Mouse (Mus musculus): ENCODE measurements around the gene Prss2. TPM values are rescaled to one million over a fixed set of nuclear protein-coding genes. Genes with fewer than 3 reads are reported as not detected.

The Prss2 gene
- polyA plus RNA-seq, 1 experiment, result 13.8 TPM

GRCm38 (mm10) chr6:41554295-41555169 is 32.9 kb downstream of the Prss2 start:
- DNase-seq, result peak; percentile 91
- H3K4me1 ChIP-seq (replicated peaks; ENCODE audit: control insufficient read depth, insufficient read depth, low read length), result peaks cover 5% of the 10 kb centered on the region
- H3K27ac ChIP-seq (ENCODE audit: control insufficient read depth, insufficient read depth, low read length), result peak overlapping the region; percentile 93
- H3K4me3 ChIP-seq (ENCODE audit: control insufficient read depth, insufficient read depth, low read length), result no peak overlapping the region
- H3K36me3 ChIP-seq (ENCODE audit: control insufficient read depth, insufficient read depth, low read length), result no peaks in the 10 kb centered on the region; the same call in 1 of the 2 replicates
- no peaks in the 10 kb centered on the region for H3K27me3 ChIP-seq (ENCODE audit: control insufficient read depth, insufficient read depth, low read length)
- TF ChIP-seq POLR2A (IDR thresholded peaks at IDR 0.05; ENCODE audit: control insufficient read depth, extremely low read depth, insufficient read depth, low read length, poor library complexity) (no peak), CTCF (IDR thresholded peaks at IDR 0.05; ENCODE audit: borderline replicate concordance, control insufficient read depth, extremely low read depth, insufficient read depth, low read length, poor library complexity) (no peak)
- 6% methylated on average over 7 of the region's 7 CpGs for WGBS

- no peak for TF ChIP-seq POLR2A (IDR thresholded peaks at IDR 0.05; ENCODE audit: control insufficient read depth, extremely low read depth, insufficient read depth, low read length, poor library complexity)
- no peak for TF ChIP-seq CTCF (IDR thresholded peaks at IDR 0.05; ENCODE audit: borderline replicate concordance, control insufficient read depth, extremely low read depth, insufficient read depth, low read length, poor library complexity)
- Histone ChIP-seq H3K4me1 (replicated peaks; ENCODE audit: control insufficient read depth, insufficient read depth, low read length) (peaks cover 5% of the 10 kb centered on the region), H3K36me3 (ENCODE audit: control insufficient read depth, insufficient read depth, low read length) (no peaks in the 10 kb centered on the region), H3K27ac (ENCODE audit: control insufficient read depth, insufficient read depth, low read length) (no peak overlapping the region; the same call in 1 of the 2 replicates), H3K4me3 (ENCODE audit: control insufficient read depth, insufficient read depth, low read length) (no peak overlapping the region), H3K27me3 (ENCODE audit: control insufficient read depth, insufficient read depth, low read length) (no peaks in the 10 kb centered on the region)
- DNase-seq, result peak; percentile 28
Observed at GRCm38 (mm10) chr6:41556389-41556788, 34.8 kb downstream of the Prss2 start.

GRCm38 (mm10) chr6:41557468-41557867 is 35.9 kb downstream of the Prss2 start:
- H3K27me3 ChIP-seq (ENCODE audit: control insufficient read depth, insufficient read depth, low read length), result no peaks in the 10 kb centered on the region
- DNase-seq, result peak; percentile 74
- TF ChIP-seq POLR2A (IDR thresholded peaks at IDR 0.05; ENCODE audit: control insufficient read depth, extremely low read depth, insufficient read depth, low read length, poor library complexity), result peak; percentile 93
- no peak for TF ChIP-seq CTCF (IDR thresholded peaks at IDR 0.05; ENCODE audit: borderline replicate concordance, control insufficient read depth, extremely low read depth, insufficient read depth, low read length, poor library complexity)
- peaks cover 8% of the 10 kb centered on the region for H3K4me1 ChIP-seq (replicated peaks; ENCODE audit: control insufficient read depth, insufficient read depth, low read length)
- peak overlapping the region; percentile 42 for H3K4me3 ChIP-seq (ENCODE audit: control insufficient read depth, insufficient read depth, low read length)
- no peaks in the 10 kb centered on the region for H3K36me3 ChIP-seq (ENCODE audit: control insufficient read depth, insufficient read depth, low read length)
- peak overlapping the region; percentile 97 for H3K27ac ChIP-seq (ENCODE audit: control insufficient read depth, insufficient read depth, low read length)
- 6% methylated on average over 5 of the region's 5 CpGs for WGBS

GRCm38 (mm10) chr6:41558271-41558670 is 36.7 kb downstream of the Prss2 start:
- TF ChIP-seq CTCF (IDR thresholded peaks at IDR 0.05; ENCODE audit: borderline replicate concordance, control insufficient read depth, extremely low read depth, insufficient read depth, low read length, poor library complexity) (no peak), POLR2A (IDR thresholded peaks at IDR 0.05; ENCODE audit: control insufficient read depth, extremely low read depth, insufficient read depth, low read length, poor library complexity) (peak; percentile 31; the same call in 1 of the 2 replicates)
- Histone ChIP-seq H3K27ac (ENCODE audit: control insufficient read depth, insufficient read depth, low read length) (peak overlapping the region; percentile 97), H3K4me1 (replicated peaks; ENCODE audit: control insufficient read depth, insufficient read depth, low read length) (peaks cover 8% of the 10 kb centered on the region), H3K4me3 (ENCODE audit: control insufficient read depth, insufficient read depth, low read length) (no peak overlapping the region), H3K27me3 (ENCODE audit: control insufficient read depth, insufficient read depth, low read length) (no peaks in the 10 kb centered on the region), H3K36me3 (ENCODE audit: control insufficient read depth, insufficient read depth, low read length) (no peaks in the 10 kb centered on the region)
- 4% methylated on average over 2 of the region's 2 CpGs for WGBS
- DNase-seq, result peak; percentile 85

- H3K4me1 ChIP-seq (replicated peaks; ENCODE audit: control insufficient read depth, insufficient read depth, low read length), result peaks cover 6% of the 10 kb centered on the region
- peak overlapping the region; percentile 39 for H3K4me3 ChIP-seq (ENCODE audit: control insufficient read depth, insufficient read depth, low read length)
- no peaks in the 10 kb centered on the region for H3K27me3 ChIP-seq (ENCODE audit: control insufficient read depth, insufficient read depth, low read length)
- TF ChIP-seq POLR2A (IDR thresholded peaks at IDR 0.05; ENCODE audit: control insufficient read depth, extremely low read depth, insufficient read depth, low read length, poor library complexity), result no peak
- no peak for TF ChIP-seq CTCF (IDR thresholded peaks at IDR 0.05; ENCODE audit: borderline replicate concordance, control insufficient read depth, extremely low read depth, insufficient read depth, low read length, poor library complexity)
- peak; percentile 65 for DNase-seq
- H3K36me3 ChIP-seq (ENCODE audit: control insufficient read depth, insufficient read depth, low read length), result no peaks in the 10 kb centered on the region
- 0% methylated on average over 3 of the region's 3 CpGs for WGBS
- peak overlapping the region; percentile 93 for H3K27ac ChIP-seq (ENCODE audit: control insufficient read depth, insufficient read depth, low read length)
Observed at GRCm38 (mm10) chr6:41559331-41559730, 37.7 kb downstream of the Prss2 start.

DNA sequence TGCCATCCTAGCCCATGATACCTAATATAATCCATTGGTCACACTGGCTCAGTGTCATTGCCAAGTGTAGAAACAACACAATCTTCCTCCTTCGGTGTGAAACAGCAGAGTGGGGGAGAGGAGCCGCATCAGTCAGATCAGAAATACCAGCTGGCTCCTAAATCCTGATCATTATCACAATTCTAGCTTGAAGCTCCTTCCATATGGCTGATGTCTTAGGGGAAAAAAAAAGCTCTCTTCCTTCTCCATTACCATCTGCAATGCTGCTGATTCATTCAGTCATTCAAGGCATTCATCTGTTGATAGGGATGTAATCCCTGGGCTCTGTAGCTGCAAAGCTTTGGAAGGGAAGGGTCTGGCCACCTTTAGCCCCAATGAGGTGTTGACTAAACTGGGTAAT is 38.7 kb downstream of the Prss2 start:
- WGBS, result 37% methylated on average over 2 of the region's 2 CpGs
- Histone ChIP-seq H3K27ac (ENCODE audit: control insufficient read depth, insufficient read depth, low read length) (peak overlapping the region; percentile 54; the same call in 1 of the 2 replicates), H3K36me3 (ENCODE audit: control insufficient read depth, insufficient read depth, low read length) (no peaks in the 10 kb centered on the region), H3K4me3 (ENCODE audit: control insufficient read depth, insufficient read depth, low read length) (peak overlapping the region; percentile 23; the same call in 1 of the 2 replicates), H3K27me3 (ENCODE audit: control insufficient read depth, insufficient read depth, low read length) (no peaks in the 10 kb centered on the region), H3K4me1 (replicated peaks; ENCODE audit: control insufficient read depth, insufficient read depth, low read length) (peaks cover 6% of the 10 kb centered on the region)
- DNase-seq, result no peak
- no peak for TF ChIP-seq POLR2A (IDR thresholded peaks at IDR 0.05; ENCODE audit: control insufficient read depth, extremely low read depth, insufficient read depth, low read length, poor library complexity)
- TF ChIP-seq CTCF (IDR thresholded peaks at IDR 0.05; ENCODE audit: borderline replicate concordance, control insufficient read depth, extremely low read depth, insufficient read depth, low read length, poor library complexity), result no peak

Measured in thymus, adult 2 months (tissue).